Mouse (Mus musculus) brain, embryonic 14.5 days (tissue): ENCODE results near the gene Cd19.

Experiments used
- CTCF ChIP-seq: fragments of 200-500 bp; IDR thresholded peaks from 2 replicates; pipeline ENCODE4 v1.5.1; 2012; ENCODE audit warnings: inconsistent platforms, mild to moderate bottlenecking, moderate library complexity, borderline replicate concordance; ENCODE audit not compliant: insufficient read depth, insufficient read length; ENCODE audit errors: extremely low read depth
- POLR2A ChIP-seq: fragments of 200-500 bp; IDR thresholded peaks from 2 replicates; pipeline ENCODE4 v1.6.1; 2012; ENCODE audit warnings: mild to moderate bottlenecking, inconsistent platforms, borderline replicate concordance; ENCODE audit not compliant: poor library complexity, insufficient read depth, insufficient read length, severe bottlenecking; ENCODE audit errors: extremely low read depth

GRCm38 (mm10) chr7:126446217-126446616 lies 31.5 kb upstream of the Cd19 start:
- no peak for TF ChIP-seq CTCF
- TF ChIP-seq POLR2A: no peak
